Mouse (Mus musculus) CH12.LX (cell line): ENCODE results near the gene Rtn3. TPM values are rescaled to one million over a fixed set of nuclear protein-coding genes. Genes with fewer than 3 reads are reported as not detected.
"Not testable (repeated sequence)": the region's sequence is repeated elsewhere in the genome, so short reads cannot be mapped to it uniquely, and the experiment has no call there.

ENCODE experiments used
- DNase-seq: peaks from one replicate; pipeline ENCODE4 v3.0.0-alpha.2; 2013; ENCODE audit errors: extremely low read depth
- H3K27ac ChIP-seq: 2 replicates; pipeline ENCODE4 v1.5.1; 2012; ENCODE audit warnings: low read depth, mild to moderate bottlenecking, control low read depth, moderate library complexity; ENCODE audit not compliant: insufficient read depth
- H3K27me3 ChIP-seq: replicated peaks from 2 replicates; pipeline ENCODE3; 2012; ENCODE audit warnings: inconsistent platforms
- H3K36me3 ChIP-seq, 2 experiments: replicated peaks in 1 of 2; 2 replicates each; pipeline versions ENCODE3 to v1.6.1; 2012; ENCODE audit warnings: inconsistent platforms in 1 of 2, low read length in 1 of 2, mild to moderate bottlenecking in 1 of 2, mixed read lengths in 1 of 2, moderate library complexity in 1 of 2; ENCODE audit not compliant: control insufficient read depth in 1 of 2, insufficient read depth in 1 of 2
- H3K4me1 ChIP-seq, 2 experiments: 2 replicates each; pipeline ENCODE4 v1.6.1; 2012; ENCODE audit warnings: inconsistent platforms in 1 of 2, moderate library complexity in 1 of 2; ENCODE audit not compliant: insufficient read depth in 2 of 2, control insufficient read depth in 1 of 2
- H3K4me2 ChIP-seq: 2 replicates; pipeline ENCODE4 v1.6.1; 2012; ENCODE audit warnings: low read depth, mild to moderate bottlenecking, control low read depth; ENCODE audit not compliant: poor library complexity, insufficient read depth, severe bottlenecking
- H3K4me3 ChIP-seq, 3 experiments: fragments of 150-350 bp in 1 of 3; sonication (generic) in 1 of 3; replicated peaks in 1 of 3; 2 replicates each; pipeline versions ENCODE3 to v1.5.1; 2011 to 2012; ENCODE audit warnings: low read depth in 2 of 3, low read length in 2 of 3, mild to moderate bottlenecking in 2 of 3, moderate library complexity in 2 of 3, control low read depth in 1 of 3, improper control_type of control experiment in 1 of 3, inconsistent platforms in 1 of 3, mixed read lengths in 1 of 3; ENCODE audit not compliant: poor library complexity in 1 of 3
- H3K79me2 ChIP-seq: replicated peaks from 2 replicates; pipeline ENCODE4 v1.6.1; 2012; ENCODE audit warnings: mild to moderate bottlenecking, moderate library complexity; ENCODE audit not compliant: control insufficient read depth, poor library complexity, insufficient read depth, severe bottlenecking; ENCODE audit errors: extremely low read depth
- H3K9ac ChIP-seq: 2 replicates; pipeline ENCODE4 v1.6.1; 2012; ENCODE audit warnings: low read depth, mild to moderate bottlenecking, control low read depth, moderate library complexity; ENCODE audit not compliant: insufficient read depth
- H3K9me3 ChIP-seq: replicated peaks from 2 replicates; pipeline ENCODE3; 2012; ENCODE audit warnings: low read length, inconsistent platforms, mixed read lengths
- E2F4 ChIP-seq: IDR thresholded peaks from 2 replicates; pipeline ENCODE4 v1.6.1; 2011; ENCODE audit warnings: low read depth, low read length, improper control_type of control experiment; ENCODE audit not compliant: insufficient replicate concordance
- EP300 ChIP-seq: IDR thresholded peaks from 2 replicates; pipeline ENCODE4 v1.6.1; 2011; ENCODE audit warnings: low read length, improper control_type of control experiment
- HCFC1 ChIP-seq: IDR thresholded peaks from 2 replicates; pipeline ENCODE4 v1.6.1; 2012; ENCODE audit warnings: low read depth, mild to moderate bottlenecking, inconsistent platforms, low read length, improper control_type of control experiment
- IRF4 ChIP-seq: IDR thresholded peaks from 2 replicates; pipeline ENCODE4 v1.6.1; 2014; ENCODE audit warnings: low read depth, mild to moderate bottlenecking, inconsistent platforms, low read length, improper control_type of control experiment
- JUND ChIP-seq: conservative IDR thresholded peaks from 2 replicates; pipeline ENCODE4 v1.6.1; 2011; ENCODE audit warnings: low read depth, low read length, improper control_type of control experiment
- MAX ChIP-seq: IDR thresholded peaks from 2 replicates; pipeline ENCODE4 v1.6.1; 2011; ENCODE audit warnings: low read length, improper control_type of control experiment
- MEF2A ChIP-seq: IDR thresholded peaks from 2 replicates; pipeline ENCODE4 v1.6.1; 2014; ENCODE audit warnings: low read depth, mild to moderate bottlenecking, inconsistent platforms, low read length, improper control_type of control experiment, borderline replicate concordance
- MXI1 ChIP-seq: IDR thresholded peaks from 2 replicates; pipeline ENCODE4 v1.6.1; 2011; ENCODE audit warnings: mild to moderate bottlenecking, low read depth, low read length, improper control_type of control experiment
- NELFE ChIP-seq: IDR thresholded peaks from 2 replicates; pipeline ENCODE4 v1.6.1; 2011; ENCODE audit warnings: low read depth, low read length, improper control_type of control experiment
- PAX5 ChIP-seq: IDR thresholded peaks from 2 replicates; pipeline ENCODE4 v1.6.1; 2012; ENCODE audit warnings: low read length, inconsistent platforms, mixed read lengths
- POLR2AphosphoS2 ChIP-seq: IDR thresholded peaks from 2 replicates; pipeline ENCODE4 v1.6.1; 2011; ENCODE audit warnings: low read depth, low read length, improper control_type of control experiment
- RAD21 ChIP-seq: IDR thresholded peaks from 2 replicates; pipeline ENCODE4 v1.6.1; 2011; ENCODE audit warnings: low read depth, mild to moderate bottlenecking, low read length, improper control_type of control experiment, moderate library complexity
- TBP ChIP-seq: conservative IDR thresholded peaks from 2 replicates; pipeline ENCODE4 v1.6.1; 2011; ENCODE audit warnings: low read depth, low read length, improper control_type of control experiment
- TCF12 ChIP-seq: IDR thresholded peaks from 2 replicates; pipeline ENCODE4 v1.6.1; 2014; ENCODE audit warnings: low read depth, mild to moderate bottlenecking, inconsistent platforms, low read length, improper control_type of control experiment
- USF1 ChIP-seq: IDR thresholded peaks from 2 replicates; pipeline ENCODE4 v1.6.1; 2014; ENCODE audit warnings: low read depth, mild to moderate bottlenecking, inconsistent platforms, low read length, improper control_type of control experiment
- USF2 ChIP-seq: conservative IDR thresholded peaks from 2 replicates; pipeline ENCODE4 v1.6.1; 2011; ENCODE audit warnings: low read depth, low read length, improper control_type of control experiment
- ZC3H11A ChIP-seq: IDR thresholded peaks from 2 replicates; pipeline ENCODE4 v1.6.1; 2012; ENCODE audit warnings: low read depth, mild to moderate bottlenecking, inconsistent platforms, low read length, improper control_type of control experiment
- dilution Hi-C: fragments of 300-500 bp; cut with MboI; formaldehyde crosslinking; loops from 2 replicates; pipeline ENCODE4 v1.14.3; 2020; ENCODE audit warnings: low sequenced_read_pairs; ENCODE audit not compliant: extremely low pct_unique_long_range_greater_than_20kb, extremely low pct_ligation_motif_present
- in situ Hi-C: fragments of 300-500 bp; cut with MboI; formaldehyde crosslinking; loops from 3 replicates; pipeline ENCODE4 v1.14.3; 2019; ENCODE audit warnings: low sequenced_read_pairs, low pct_ligation_motif_present, low pct_unique_long_range_greater_than_20kb, mixed read lengths
- polyA plus RNA-seq: library from polyadenylated mRNA; unstranded; fragments of >175 nt; gene quantifications from 2 replicates; pipeline ENCODE4 v1.2.1, GENCODE M21; 2012; ENCODE audit warnings: low read depth; ENCODE audit not compliant: insufficient read length
- total RNA-seq, 2 experiments: library from RNA; depleted of rRNA; stranded (reverse); fragments of 300-350 nt in 1 of 2; fragments of >200 nt in 1 of 2; gene quantifications; 2 replicates each; pipeline ENCODE4 v1.2.3; 2012 to 2014

Gene Rtn3
- total and polyA plus RNA-seq, 3 experiments: 32.7 to 102 (median 39.1) TPM

DNA sequence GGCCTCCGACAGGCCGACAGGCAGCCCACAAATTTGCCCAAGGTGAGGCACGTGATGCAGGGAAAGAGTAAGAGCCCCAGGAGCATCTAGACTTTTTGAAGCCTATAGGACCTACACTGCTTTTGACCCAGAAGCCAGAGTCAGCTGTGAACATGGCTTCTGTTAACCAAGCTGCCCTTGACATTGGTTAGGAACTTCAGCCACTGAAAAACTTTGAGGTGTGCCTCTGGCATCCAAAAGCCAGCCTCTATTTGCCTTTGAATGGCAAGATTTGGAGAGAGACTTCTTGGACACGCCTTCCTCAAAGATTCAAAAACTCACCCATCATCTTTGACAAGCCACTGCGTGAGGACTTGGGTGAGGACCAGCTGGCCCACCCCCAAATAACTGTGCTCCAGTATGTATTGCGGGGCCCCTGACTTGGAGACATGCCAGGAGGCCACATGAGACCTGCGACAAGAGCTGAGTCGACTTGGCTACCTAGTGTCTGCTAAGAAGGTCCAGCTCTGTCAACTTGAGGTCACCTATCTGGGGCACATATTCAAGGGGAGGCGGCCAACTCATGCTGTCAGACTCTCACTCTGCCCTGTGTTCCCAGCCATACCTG lies 78.4 kb downstream of the Rtn3 start:
- Histone ChIP-seq H3K27ac (no peak overlapping the region), H3K4me3 (no peak overlapping the region), H3K9ac (no peak overlapping the region), H3K4me1 (no peaks in the 10 kb centered on the region), H3K79me2 (no peaks in the 10 kb centered on the region), H3K27me3 (peaks cover 6% of the 10 kb centered on the region), H3K9me3 (peaks cover 2% of the 10 kb centered on the region), H3K36me3 (no peaks in the 10 kb centered on the region), H3K4me2 (no peak overlapping the region)
- dilution Hi-C loops: no loop called here
- no peak for DNase-seq
- in situ Hi-C loops: loop anchor here (25.0 kb wide), 1 partner anchor 342 kb away; the partner anchor contains the start of gene Macrod1
- no peak for TF ChIP-seq MXI1
- no peak for TF ChIP-seq TBP
- no peak for TF ChIP-seq PAX5
- TF ChIP-seq EP300: no peak
- TF ChIP-seq NELFE: no peak
- TF ChIP-seq MAX: no peak
- no peak for TF ChIP-seq IRF4

DNA sequence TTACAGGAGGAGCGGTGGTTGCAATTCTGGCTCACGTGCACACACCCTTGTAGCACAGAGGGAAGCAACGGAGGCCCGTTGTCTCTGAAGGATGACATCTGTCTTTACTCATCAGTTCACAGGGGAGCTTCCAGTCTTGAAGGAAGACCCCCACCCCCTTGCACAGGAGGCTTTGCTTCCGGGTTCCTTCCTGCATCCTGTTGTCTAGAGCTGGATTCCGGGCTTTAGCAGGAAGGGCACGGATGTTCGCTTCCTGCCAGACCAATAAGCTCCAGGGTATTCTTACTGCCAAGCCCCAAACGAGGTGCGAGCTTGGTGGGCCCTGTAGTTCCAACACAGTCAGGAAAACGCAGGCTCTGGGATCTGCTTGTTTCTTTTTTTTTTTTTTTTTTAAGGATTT lies 82.4 kb downstream of the Rtn3 start:
- dilution Hi-C loops (no loop called here), in situ Hi-C loops (loop anchor here (25.0 kb wide), 1 partner anchor 338 kb away; the partner anchor contains the start of gene Macrod1)
- no peak for DNase-seq
- Histone ChIP-seq H3K27ac (no peak overlapping the region), H3K79me2 (no peaks in the 10 kb centered on the region), H3K36me3 (no peaks in the 10 kb centered on the region), H3K27me3 (peaks cover 10% of the 10 kb centered on the region), H3K9me3 (peaks cover 7% of the 10 kb centered on the region), H3K4me1 (peaks cover 2 to 5% of the 10 kb centered on the region in 2 experiments; a peak in 2 of 4 replicates), H3K4me3 (no peak overlapping the region), H3K4me2 (no peak overlapping the region), H3K9ac (no peak overlapping the region)
- TF ChIP-seq HCFC1: no peak
- no peak for TF ChIP-seq NELFE
- no peak for TF ChIP-seq TCF12
- TF ChIP-seq RAD21: no peak
- TF ChIP-seq EP300: no peak
- no peak for TF ChIP-seq USF2
- TF ChIP-seq JUND: no peak
- TF ChIP-seq IRF4: no peak
- TF ChIP-seq POLR2AphosphoS2: no peak
- TF ChIP-seq ZC3H11A: no peak
- no peak for TF ChIP-seq E2F4
- TF ChIP-seq USF1: no peak
- TF ChIP-seq TBP: no peak
- no peak for TF ChIP-seq MEF2A

DNA sequence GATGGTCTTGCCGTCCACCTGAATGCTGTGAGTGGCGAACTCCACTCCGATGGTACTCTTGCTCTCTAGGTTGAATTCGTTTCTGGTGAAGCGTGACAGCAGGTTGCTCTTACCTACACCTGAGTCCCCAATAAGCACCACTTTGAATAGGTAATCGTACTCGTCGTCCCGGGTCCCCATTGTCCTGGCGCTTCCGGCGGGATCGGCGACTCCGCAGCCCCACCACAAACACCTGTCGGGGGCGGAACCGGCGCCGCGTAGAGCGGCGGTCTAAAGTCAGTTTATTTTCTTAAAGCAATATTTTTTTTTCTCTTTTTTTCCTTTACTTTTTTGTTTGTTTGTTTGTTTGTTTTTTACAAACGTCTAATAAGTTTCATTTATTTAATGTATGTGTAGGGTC lies 84.2 kb downstream of the Rtn3 start:
- H3K4me3 ChIP-seq, DNase-seq, dilution Hi-C loops, H3K9ac ChIP-seq, H3K27ac ChIP-seq, H3K36me3 ChIP-seq, H3K4me1 ChIP-seq, H3K4me2 ChIP-seq, in situ Hi-C loops, H3K79me2 ChIP-seq: not testable (repeated sequence)
- Histone ChIP-seq H3K27me3 (peaks cover 10% of the 10 kb centered on the region), H3K9me3 (peaks cover 17% of the 10 kb centered on the region)
